Mouse (Mus musculus): ENCODE measurements at regions not wholly inside any gene's neighbourhood (a gene's known extent, or its start where the extent isn't known, plus 50 kb on each side); places are given as distances from the start of the nearest gene placed in this dataset.

DNA sequence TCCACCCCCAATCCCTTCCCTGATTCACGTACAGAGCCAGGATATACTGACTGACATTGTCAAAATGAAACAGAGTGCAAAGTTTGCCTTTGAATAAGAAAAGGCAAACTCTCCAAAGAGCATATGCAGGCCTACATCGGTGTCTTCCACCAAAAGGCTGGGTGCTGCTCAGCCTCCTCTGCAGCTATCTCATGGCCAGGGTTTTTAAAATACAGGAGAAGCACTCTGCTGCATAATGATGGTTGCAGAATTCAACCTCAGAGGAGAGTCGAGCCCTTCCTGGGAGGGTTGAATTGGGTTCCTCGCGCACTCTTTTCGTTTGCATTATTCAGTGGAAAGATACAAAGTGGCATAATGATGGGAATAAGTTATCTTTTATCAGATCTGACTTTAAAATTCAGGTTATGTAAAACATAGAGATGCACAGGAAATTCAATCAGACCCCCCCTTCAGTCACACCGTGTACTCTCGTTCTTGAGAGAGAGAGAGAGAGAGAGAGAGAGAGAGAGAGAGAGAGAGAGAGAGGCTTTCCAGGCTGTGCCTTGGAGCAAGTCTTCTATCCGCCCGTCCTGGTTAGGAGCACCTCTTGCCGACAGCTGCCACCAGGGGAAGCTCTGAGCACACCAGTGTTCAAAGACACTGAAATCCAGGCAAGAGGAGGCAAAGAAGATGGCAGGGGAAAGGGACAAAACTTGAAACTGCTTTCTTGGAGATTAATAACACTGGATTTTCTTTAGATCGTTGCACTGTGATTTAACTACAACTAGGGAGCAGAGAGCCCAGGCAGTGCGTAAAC is 196.0 kb downstream of the Tmem182 start:
- Histone ChIP-seq H3K9me3 (no peaks in the 10 kb centered on the region), H3K9ac (no peak overlapping the region), H3K27ac (no peak overlapping the region), H3K27me3 (replicated peaks) (no peaks in the 10 kb centered on the region), H3K4me2 (no peak overlapping the region), H3K4me1 (no peaks in the 10 kb centered on the region), H3K36me3 (no peaks in the 10 kb centered on the region), H3K4me3 (replicated peaks) (no peak overlapping the region)
- ATAC-seq (ENCODE audit: insufficient read depth, low FRiP score, low read depth) = no peak
- 51% methylated on average over 13 of the region's 13 CpGs for WGBS

- Histone ChIP-seq H3K36me3 (no peaks in the 10 kb centered on the region), H3K4me3 (replicated peaks) (no peak overlapping the region), H3K27me3 (replicated peaks) (no peaks in the 10 kb centered on the region), H3K27ac (no peak overlapping the region), H3K4me1 (no peaks in the 10 kb centered on the region), H3K9me3 (no peaks in the 10 kb centered on the region), H3K9ac (no peak overlapping the region), H3K4me2 (no peak overlapping the region)
- ATAC-seq (ENCODE audit: insufficient read depth, low FRiP score, low read depth) = no peak
- 49% methylated on average over 9 of the region's 9 CpGs for WGBS
Measured at GRCm38 (mm10) chr1:41002006-41002405, 196.6 kb downstream of the Tmem182 start.

DNA sequence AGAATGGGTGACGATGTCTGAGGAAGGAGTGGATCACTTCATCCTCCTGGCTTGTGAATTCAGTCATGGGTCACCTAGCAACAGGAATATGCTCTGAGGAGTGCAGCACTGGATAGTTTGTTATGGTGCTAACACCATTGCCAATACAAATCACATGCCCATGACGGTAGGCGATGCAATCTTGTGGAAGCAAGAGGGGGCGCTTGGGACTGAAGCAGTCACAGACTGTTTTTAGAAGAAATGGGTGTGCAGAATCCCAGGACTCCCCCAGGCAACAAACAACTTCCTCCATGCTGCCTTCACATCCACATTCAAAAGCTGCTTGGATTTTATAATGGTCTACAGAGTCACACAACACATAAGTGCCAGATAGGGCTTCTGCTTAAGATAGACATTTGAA is 221.5 kb downstream of the Tmem182 start:
- H3K27me3 ChIP-seq (replicated peaks) = no peaks in the 10 kb centered on the region
- no peak overlapping the region for H3K4me3 ChIP-seq (replicated peaks)
- no peak overlapping the region for H3K27ac ChIP-seq
- no peaks in the 10 kb centered on the region for H3K36me3 ChIP-seq
- no peak for ATAC-seq (ENCODE audit: insufficient read depth, low FRiP score, low read depth)
- 91% methylated on average over 4 of the region's 4 CpGs for WGBS
- H3K9ac ChIP-seq = no peak overlapping the region
- H3K4me2 ChIP-seq = no peak overlapping the region
- H3K9me3 ChIP-seq = no peaks in the 10 kb centered on the region
- no peaks in the 10 kb centered on the region for H3K4me1 ChIP-seq

GRCm38 (mm10) chr1:41027540-41027978 is 222.2 kb downstream of the Tmem182 start:
- Histone ChIP-seq H3K9me3 (no peaks in the 10 kb centered on the region), H3K27ac (no peak overlapping the region), H3K9ac (no peak overlapping the region), H3K4me2 (no peak overlapping the region), H3K4me1 (no peaks in the 10 kb centered on the region), H3K36me3 (no peaks in the 10 kb centered on the region), H3K27me3 (replicated peaks) (no peaks in the 10 kb centered on the region), H3K4me3 (replicated peaks) (no peak overlapping the region)
- WGBS = 61% methylated on average over 4 of the region's 4 CpGs
- ATAC-seq (ENCODE audit: insufficient read depth, low FRiP score, low read depth) = no peak

DNA sequence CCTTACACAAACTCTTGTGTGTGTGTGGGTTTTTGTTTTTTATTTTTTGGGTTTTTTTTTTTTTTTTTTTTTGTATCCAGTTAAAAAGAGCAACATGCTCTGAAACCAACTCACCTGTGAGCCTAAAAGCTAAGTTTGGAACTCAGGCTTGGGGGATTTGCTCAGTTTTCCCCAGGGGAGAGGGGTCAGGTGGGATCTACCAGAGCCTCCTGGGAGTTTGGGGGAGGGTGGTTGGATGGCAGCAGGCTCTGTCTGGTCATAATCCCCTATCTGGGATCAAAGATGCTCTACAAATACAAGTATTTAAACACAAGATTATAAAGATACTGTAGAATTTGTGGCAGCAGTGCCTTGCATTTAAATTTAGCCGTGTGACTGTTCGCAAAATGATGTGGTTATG is 222.6 kb downstream of the Tmem182 start:
- Histone ChIP-seq H3K9ac (no peak overlapping the region), H3K4me1 (no peaks in the 10 kb centered on the region), H3K27me3 (replicated peaks) (no peaks in the 10 kb centered on the region), H3K4me2 (no peak overlapping the region), H3K4me3 (replicated peaks) (no peak overlapping the region), H3K27ac (no peak overlapping the region), H3K9me3 (no peaks in the 10 kb centered on the region), H3K36me3 (no peaks in the 10 kb centered on the region)
- no peak for ATAC-seq (ENCODE audit: insufficient read depth, low FRiP score, low read depth)
- WGBS = 88% methylated on average over 2 of the region's 2 CpGs

- H3K4me3 ChIP-seq (replicated peaks) = no peak overlapping the region
- 58% methylated on average over 22 of the region's 22 CpGs for WGBS
- H3K27me3 ChIP-seq (replicated peaks) = no peaks in the 10 kb centered on the region
- no peak overlapping the region for H3K9ac ChIP-seq
- ATAC-seq (ENCODE audit: insufficient read depth, low FRiP score, low read depth) = no peak
- no peaks in the 10 kb centered on the region for H3K36me3 ChIP-seq
- H3K9me3 ChIP-seq = no peaks in the 10 kb centered on the region
- H3K27ac ChIP-seq = no peak overlapping the region
- H3K4me2 ChIP-seq = no peak overlapping the region
- H3K4me1 ChIP-seq = no peaks in the 10 kb centered on the region
Measured at GRCm38 (mm10) chr1:41035085-41035880, 229.9 kb downstream of the Tmem182 start.

DNA sequence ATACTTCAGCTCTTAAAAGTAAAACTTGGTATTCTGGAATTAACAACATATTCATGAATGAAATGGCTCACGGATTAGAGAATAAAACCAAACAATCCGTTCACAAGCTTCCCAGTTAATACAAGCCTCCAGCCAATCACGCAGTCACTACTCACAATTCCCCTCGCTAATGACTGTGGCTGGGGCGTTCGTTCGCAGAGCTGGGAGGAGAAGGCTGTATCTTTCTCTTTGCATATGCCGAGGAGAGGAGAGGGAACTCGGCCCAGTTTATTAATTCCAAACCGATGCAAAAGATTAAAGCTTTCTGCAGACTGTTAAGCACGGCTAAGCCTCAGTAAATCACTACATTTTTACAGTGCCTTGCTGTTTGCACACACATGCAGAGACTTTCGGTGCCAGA is 231.5 kb downstream of the Tmem182 start:
- Histone ChIP-seq H3K4me1 (no peaks in the 10 kb centered on the region), H3K9ac (no peak overlapping the region), H3K27me3 (replicated peaks) (no peaks in the 10 kb centered on the region), H3K9me3 (no peaks in the 10 kb centered on the region), H3K36me3 (no peaks in the 10 kb centered on the region), H3K4me3 (replicated peaks) (no peak overlapping the region), H3K4me2 (no peak overlapping the region), H3K27ac (no peak overlapping the region)
- no peak for ATAC-seq (ENCODE audit: insufficient read depth, low FRiP score, low read depth)
- WGBS = 80% methylated on average over 12 of the region's 12 CpGs

GRCm38 (mm10) chr1:41054426-41054955 is 249.1 kb downstream of the Tmem182 start:
- H3K4me1 ChIP-seq = no peaks in the 10 kb centered on the region
- H3K9me3 ChIP-seq = no peaks in the 10 kb centered on the region
- ATAC-seq (ENCODE audit: insufficient read depth, low FRiP score, low read depth) = no peak
- no peak overlapping the region for H3K27ac ChIP-seq
- no peak overlapping the region for H3K9ac ChIP-seq
- no peak overlapping the region for H3K4me3 ChIP-seq (replicated peaks)
- no peaks in the 10 kb centered on the region for H3K27me3 ChIP-seq (replicated peaks)
- no peaks in the 10 kb centered on the region for H3K36me3 ChIP-seq
- no peak overlapping the region for H3K4me2 ChIP-seq
- 77% methylated on average over 5 of the region's 5 CpGs for whole genome bisulfite sequencing

- WGBS = 77% methylated on average over 10 of the region's 10 CpGs
- H3K4me1 ChIP-seq = no peaks in the 10 kb centered on the region
- no peak for ATAC-seq (ENCODE audit: insufficient read depth, low FRiP score, low read depth)
- no peak overlapping the region for H3K9ac ChIP-seq
- H3K4me2 ChIP-seq = no peak overlapping the region
- H3K36me3 ChIP-seq = no peaks in the 10 kb centered on the region
- H3K27me3 ChIP-seq (replicated peaks) = no peaks in the 10 kb centered on the region
- no peak overlapping the region for H3K27ac ChIP-seq
- no peak overlapping the region for H3K4me3 ChIP-seq (replicated peaks)
- H3K9me3 ChIP-seq = no peaks in the 10 kb centered on the region
Measured at GRCm38 (mm10) chr1:41055761-41056160, 250.4 kb downstream of the Tmem182 start.

DNA sequence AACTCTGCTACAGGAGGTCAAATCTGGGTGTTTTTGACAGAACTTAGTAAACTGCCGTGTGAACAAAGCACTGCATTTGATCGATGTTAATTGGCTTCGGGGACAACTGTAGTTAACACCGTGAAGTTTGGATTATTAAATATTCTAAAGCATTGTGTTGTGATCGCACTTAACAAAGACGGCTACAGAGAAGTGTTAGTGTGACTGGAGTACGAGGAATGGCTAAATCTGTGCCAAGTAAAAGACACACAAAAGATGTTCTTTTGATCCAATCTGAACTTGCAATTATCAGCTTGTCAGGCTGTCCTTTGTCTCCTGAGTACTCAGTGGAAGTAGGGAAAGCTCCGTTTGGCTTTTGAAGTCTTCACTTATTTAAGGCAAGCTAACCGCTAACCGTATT is 259.7 kb downstream of the Tmem182 start:
- Histone ChIP-seq H3K27me3 (replicated peaks) (no peaks in the 10 kb centered on the region), H3K4me1 (no peaks in the 10 kb centered on the region), H3K4me2 (no peak overlapping the region), H3K4me3 (replicated peaks) (no peak overlapping the region), H3K27ac (no peak overlapping the region), H3K9me3 (no peaks in the 10 kb centered on the region), H3K9ac (no peak overlapping the region), H3K36me3 (no peaks in the 10 kb centered on the region)
- ATAC-seq (ENCODE audit: insufficient read depth, low FRiP score, low read depth) = no peak
- WGBS = 87% methylated on average over 10 of the region's 10 CpGs

DNA sequence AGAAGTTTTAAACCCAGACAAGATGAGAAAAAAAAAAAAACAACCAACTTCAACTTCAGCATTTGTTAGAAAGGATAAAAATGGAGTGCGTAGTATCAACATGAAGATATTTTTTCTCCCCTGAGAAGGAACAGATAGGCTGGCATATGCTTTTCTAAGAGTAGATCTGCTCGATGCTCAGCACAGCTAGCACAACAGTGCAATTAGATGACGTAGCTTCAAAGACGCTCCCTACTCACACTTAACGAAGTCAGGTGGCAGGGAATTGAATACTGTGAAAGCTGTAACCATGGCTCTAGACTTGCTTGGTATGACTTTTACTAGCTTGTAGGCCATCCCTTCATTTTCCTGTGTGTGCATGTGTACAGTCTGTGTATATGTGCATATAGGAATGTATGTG is 299.5 kb downstream of the Tmem182 start:
- WGBS = 93% methylated on average over 5 of the region's 5 CpGs
- ATAC-seq (ENCODE audit: insufficient read depth, low FRiP score, low read depth) = no peak
- Histone ChIP-seq H3K4me3 (replicated peaks) (no peak overlapping the region), H3K4me2 (no peak overlapping the region), H3K36me3 (no peaks in the 10 kb centered on the region), H3K27ac (no peak overlapping the region), H3K9me3 (no peaks in the 10 kb centered on the region), H3K27me3 (replicated peaks) (no peaks in the 10 kb centered on the region), H3K9ac (no peak overlapping the region), H3K4me1 (no peaks in the 10 kb centered on the region)

DNA sequence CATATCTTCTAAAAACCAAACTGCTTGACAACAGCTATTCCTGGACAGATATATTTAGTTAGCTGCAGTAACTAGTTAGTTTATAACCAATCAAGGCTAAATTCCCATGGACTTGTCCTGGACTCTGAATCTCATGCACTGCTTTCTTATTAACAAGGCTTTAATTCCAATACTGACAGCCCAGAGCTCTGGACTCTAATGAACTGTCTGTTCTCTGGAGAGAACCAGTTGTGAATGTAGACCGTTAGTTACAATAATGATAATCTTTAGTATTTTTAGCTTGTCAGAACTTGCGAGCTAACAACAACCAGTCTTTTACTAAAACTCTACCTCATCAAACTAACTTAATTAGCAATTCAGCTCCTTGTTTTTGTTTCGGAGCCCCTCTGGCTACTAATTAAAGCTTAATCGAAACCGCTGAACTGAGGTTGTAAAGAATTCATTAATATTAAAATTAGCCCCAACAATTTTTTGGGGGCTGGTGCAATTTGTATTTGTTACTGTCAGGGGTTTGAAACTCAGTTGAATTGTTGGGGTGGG is 316.3 kb downstream of the Tmem182 start:
- no peaks in the 10 kb centered on the region for H3K27me3 ChIP-seq (replicated peaks)
- H3K4me3 ChIP-seq (replicated peaks) = no peak overlapping the region
- no peak overlapping the region for H3K27ac ChIP-seq
- no peak for ATAC-seq (ENCODE audit: insufficient read depth, low FRiP score, low read depth)
- no peaks in the 10 kb centered on the region for H3K36me3 ChIP-seq
- no peaks in the 10 kb centered on the region for H3K9me3 ChIP-seq
- H3K4me1 ChIP-seq = no peaks in the 10 kb centered on the region
- H3K9ac ChIP-seq = no peak overlapping the region
- H3K4me2 ChIP-seq = no peak overlapping the region
- 88% methylated on average over 5 of the region's 5 CpGs for WGBS
